Mouse (Mus musculus) hindbrain, postnatal 0 days (tissue): ENCODE measurements at regions not wholly inside any gene's neighbourhood (a gene's known extent, or its start where the extent isn't known, plus 50 kb on each side); places are given as distances from the start of the nearest gene placed in this dataset.

Experiments
- ATAC-seq: fragments of 200-750 bp; cut with Nextera tagmentation; 2 replicates; pipeline ENCODE4 v1.8.0; 2017; ENCODE audit warnings: mild to moderate bottlenecking, moderate TSS enrichment, moderate library complexity
- DNase-seq: peaks from one replicate; pipeline ENCODE4 v3.0.0-alpha.2; 2015; ENCODE audit warnings: low spot score
- H3K27ac ChIP-seq: fragments of 300-500 bp; sonication (generic); 2 replicates; pipeline ENCODE4 v1.5.1; 2014; ENCODE audit warnings: mild to moderate bottlenecking
- H3K27me3 ChIP-seq: fragments of 300-500 bp; sonication (generic); 2 replicates; pipeline ENCODE4 v1.6.1; 2014; ENCODE audit warnings: low read length, mixed read lengths; ENCODE audit not compliant: insufficient read depth
- H3K36me3 ChIP-seq: fragments of 300-500 bp; sonication (generic); 2 replicates; pipeline ENCODE4 v1.6.1; 2014; ENCODE audit warnings: low read length, mixed read lengths; ENCODE audit not compliant: insufficient read depth
- H3K4me1 ChIP-seq: fragments of 300-500 bp; sonication (generic); 2 replicates; pipeline ENCODE4 v1.6.1; 2014; ENCODE audit warnings: antibody characterized with exemption, low read length, mixed read lengths; ENCODE audit not compliant: insufficient read depth
- H3K4me2 ChIP-seq: fragments of 300-500 bp; sonication (generic); 2 replicates; pipeline ENCODE4 v1.6.1; 2014; ENCODE audit warnings: low read depth, mild to moderate bottlenecking, low read length, moderate library complexity, mixed read lengths
- H3K4me3 ChIP-seq: fragments of 300-500 bp; sonication (generic); 2 replicates; pipeline ENCODE4 v1.5.1; 2014; ENCODE audit warnings: low read length
- H3K9ac ChIP-seq: fragments of 300-500 bp; sonication (generic); replicated peaks from 2 replicates; pipeline ENCODE4 v1.6.1; 2014; ENCODE audit warnings: mild to moderate bottlenecking, low read length, moderate library complexity, mixed read lengths
- H3K9me3 ChIP-seq: fragments of 300-500 bp; sonication (generic); 2 replicates; pipeline ENCODE4 v1.6.1; 2016; ENCODE audit warnings: low read length, mixed read lengths
- CTCF ChIP-seq: IDR thresholded peaks from 2 replicates; pipeline ENCODE4 v1.5.1; 2016; ENCODE audit warnings: antibody characterized with exemption, control low read depth, low read depth
- WGBS: fragments of 180-500 bp; shearing (Covaris S2); extraction: QIAGEN DNeasy Blood & Tissue Kit; methylation state at CpG from one replicate; pipeline ENCODE4 v1.1.7; 2014; 5-methylcytosine and 5-hydroxymethylcytosine counted together

DNA sequence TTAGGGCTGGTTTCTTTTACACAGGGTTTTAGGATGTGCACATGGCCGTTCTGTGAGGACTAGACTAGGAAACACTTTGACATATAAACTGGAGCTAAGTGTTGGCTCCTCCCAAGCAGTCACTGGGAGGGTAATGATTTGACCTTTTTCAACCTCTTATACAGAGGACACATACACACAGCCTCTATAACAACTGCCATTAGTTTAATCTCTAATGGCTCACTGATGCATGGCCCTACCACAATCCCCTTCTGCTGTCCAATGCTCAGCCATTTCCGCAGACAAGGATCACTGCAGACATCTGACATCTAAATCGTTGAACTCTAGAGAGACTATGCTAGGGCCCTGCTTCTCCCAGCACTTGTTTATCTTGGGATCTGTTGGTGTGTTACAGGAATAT, 481.5 kb downstream of the Etnk1 start:
- WGBS, result 82% methylated on average over 3 of the region's 3 CpGs
- H3K9me3 ChIP-seq, result peaks cover 6% of the 10 kb centered on the region
- H3K36me3 ChIP-seq, result no peaks in the 10 kb centered on the region
- no peak overlapping the region for H3K27ac ChIP-seq
- no peaks in the 10 kb centered on the region for H3K27me3 ChIP-seq
- no peak overlapping the region for H3K4me2 ChIP-seq
- H3K9ac ChIP-seq, result no peak overlapping the region
- H3K4me1 ChIP-seq, result no peaks in the 10 kb centered on the region
- ATAC-seq (no peak), DNase-seq (no peak)
- H3K4me3 ChIP-seq, result no peak overlapping the region
- no peak for TF ChIP-seq CTCF

DNA sequence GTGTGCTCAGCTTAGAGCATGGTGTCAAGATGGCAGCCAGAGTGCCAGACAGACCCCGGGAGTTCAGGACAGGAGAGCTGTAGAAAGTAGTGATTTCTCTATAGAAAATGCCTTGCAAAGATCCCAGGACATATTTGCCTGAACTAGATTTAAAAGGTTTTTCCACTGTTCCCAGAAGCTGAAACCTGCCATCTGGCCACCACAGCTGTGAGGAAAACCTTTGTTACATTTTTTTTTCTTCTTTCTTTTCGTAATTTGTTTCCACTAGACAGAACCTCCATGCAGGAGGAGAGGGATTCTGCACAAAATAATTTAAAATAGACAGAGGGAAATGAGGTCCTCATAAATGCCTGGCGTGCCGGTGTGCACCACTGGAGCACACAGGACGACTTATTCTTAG, 489.6 kb downstream of the Etnk1 start:
- Histone ChIP-seq H3K36me3 (no peaks in the 10 kb centered on the region), H3K9ac (no peak overlapping the region), H3K4me3 (no peak overlapping the region), H3K4me1 (no peaks in the 10 kb centered on the region), H3K4me2 (no peak overlapping the region), H3K9me3 (peaks cover 6% of the 10 kb centered on the region), H3K27me3 (no peaks in the 10 kb centered on the region), H3K27ac (no peak overlapping the region)
- no peak for TF ChIP-seq CTCF
- DNase-seq (no peak), ATAC-seq (no peak)
- 68% methylated on average over 5 of the region's 5 CpGs for WGBS

DNA sequence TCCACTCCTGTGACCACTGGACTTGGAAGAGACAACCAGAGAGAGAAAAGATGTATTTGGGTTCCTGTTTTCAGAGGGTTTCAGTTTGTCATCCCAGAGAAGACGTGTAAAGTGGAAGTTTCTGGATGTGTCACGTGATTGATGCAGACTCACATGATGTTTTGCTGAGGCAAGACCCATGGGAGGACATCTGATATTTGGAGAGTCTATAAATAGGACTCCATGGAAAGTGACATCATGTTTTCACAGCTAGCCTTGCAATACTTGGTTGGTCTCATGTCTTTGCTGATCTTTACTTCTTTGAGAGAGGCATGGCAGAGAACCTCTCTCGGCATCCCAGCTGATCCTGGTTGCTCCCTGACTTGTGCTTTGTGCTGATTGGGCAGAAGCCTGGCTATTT, 493.8 kb downstream of the Etnk1 start:
- Histone ChIP-seq H3K4me3 (no peak overlapping the region), H3K27me3 (no peaks in the 10 kb centered on the region), H3K27ac (no peak overlapping the region), H3K4me2 (no peak overlapping the region), H3K36me3 (no peaks in the 10 kb centered on the region), H3K4me1 (no peaks in the 10 kb centered on the region), H3K9ac (no peak overlapping the region), H3K9me3 (no peaks in the 10 kb centered on the region)
- DNase-seq (no peak), ATAC-seq (no peak)
- WGBS, result 92% methylated on average over 3 of the region's 3 CpGs
- no peak for TF ChIP-seq CTCF

DNA sequence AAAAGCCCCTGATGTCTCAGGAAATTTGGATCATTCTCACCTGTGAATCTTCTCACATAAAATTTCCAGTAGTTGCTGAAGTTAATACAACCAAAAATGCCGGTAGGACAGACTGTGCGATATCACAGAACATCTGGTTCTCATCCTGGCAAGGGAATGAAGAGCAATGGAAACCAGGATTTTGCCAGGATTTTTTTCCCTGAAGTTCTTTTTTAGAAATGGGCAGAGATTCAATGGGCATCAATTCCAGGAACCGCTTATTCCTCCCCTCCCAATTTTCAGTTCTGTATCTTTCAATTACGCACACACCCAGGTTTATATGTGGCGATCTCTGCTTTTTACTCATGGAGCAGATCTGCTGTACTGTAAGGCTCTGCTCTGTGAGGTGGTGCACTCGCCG, 496.3 kb downstream of the Etnk1 start:
- no peak for ATAC-seq
- no peak for TF ChIP-seq CTCF
- no peak overlapping the region for H3K27ac ChIP-seq
- no peak for DNase-seq
- H3K27me3 ChIP-seq, result no peaks in the 10 kb centered on the region
- 88% methylated on average over 7 of the region's 7 CpGs for WGBS
- no peak overlapping the region for H3K4me3 ChIP-seq
- H3K4me1 ChIP-seq, result no peaks in the 10 kb centered on the region
- no peak overlapping the region for H3K4me2 ChIP-seq
- no peaks in the 10 kb centered on the region for H3K9me3 ChIP-seq
- H3K9ac ChIP-seq, result no peak overlapping the region
- no peaks in the 10 kb centered on the region for H3K36me3 ChIP-seq

DNA sequence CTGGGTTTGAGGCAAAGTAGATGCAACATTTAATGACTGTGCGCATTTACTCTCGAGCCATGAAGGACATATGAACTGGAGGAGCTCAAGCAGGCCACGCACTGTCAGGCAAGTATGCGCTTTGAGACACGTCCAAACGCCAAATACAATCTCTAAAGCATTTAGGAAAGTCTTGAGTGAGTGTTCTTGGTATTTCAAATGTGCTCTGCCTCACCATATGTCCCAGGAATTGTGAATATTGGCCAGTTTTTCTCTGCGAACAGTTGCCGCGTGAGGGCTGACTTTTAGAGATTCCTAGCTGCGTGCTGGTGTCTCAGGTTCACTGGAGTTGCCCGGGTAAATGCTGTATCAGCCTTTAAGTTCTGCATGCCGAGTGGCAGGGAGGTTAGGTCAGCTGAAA, 498.4 kb downstream of the Etnk1 start:
- no peak for TF ChIP-seq CTCF

DNA sequence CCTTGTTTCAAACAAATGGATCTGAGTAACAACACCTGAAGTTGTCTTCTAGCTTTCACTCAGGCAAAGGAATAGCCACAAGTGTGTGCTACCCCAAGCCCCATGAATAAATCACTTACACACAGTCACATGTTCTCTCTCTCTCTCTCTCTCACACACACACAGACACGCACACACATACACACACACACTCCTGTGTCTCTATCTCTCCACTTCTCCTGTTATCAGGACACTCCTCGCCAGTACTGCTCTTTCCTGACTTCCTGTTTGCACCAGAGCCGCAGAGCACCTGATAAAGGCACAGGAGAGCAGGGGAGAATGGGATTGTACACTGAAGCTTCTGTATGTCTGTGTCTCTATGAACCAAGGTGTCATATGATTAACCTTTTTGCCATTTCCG, 501.5 kb downstream of the Etnk1 start:
- H3K9ac ChIP-seq, result no peak overlapping the region
- no peak overlapping the region for H3K4me2 ChIP-seq
- H3K36me3 ChIP-seq, result no peaks in the 10 kb centered on the region
- no peaks in the 10 kb centered on the region for H3K27me3 ChIP-seq
- H3K4me1 ChIP-seq, result no peaks in the 10 kb centered on the region
- no peak overlapping the region for H3K27ac ChIP-seq
- 90% methylated on average over 4 of the region's 4 CpGs for WGBS
- H3K4me3 ChIP-seq, result no peak overlapping the region
- ATAC-seq (no peak), DNase-seq (no peak)
- no peak for TF ChIP-seq CTCF
- no peaks in the 10 kb centered on the region for H3K9me3 ChIP-seq

More for the DNA sequence above, 498.4 kb downstream of the Etnk1 start:
- H3K27ac ChIP-seq, result no peak overlapping the region
- no peak overlapping the region for H3K4me3 ChIP-seq
- no peak for DNase-seq
- no peaks in the 10 kb centered on the region for H3K4me1 ChIP-seq
- no peaks in the 10 kb centered on the region for H3K27me3 ChIP-seq
- 85% methylated on average over 12 of the region's 12 CpGs for WGBS
- H3K9ac ChIP-seq, result no peak overlapping the region
- no peak for ATAC-seq
- H3K9me3 ChIP-seq, result no peaks in the 10 kb centered on the region
- no peaks in the 10 kb centered on the region for H3K36me3 ChIP-seq
- H3K4me2 ChIP-seq, result no peak overlapping the region

DNA sequence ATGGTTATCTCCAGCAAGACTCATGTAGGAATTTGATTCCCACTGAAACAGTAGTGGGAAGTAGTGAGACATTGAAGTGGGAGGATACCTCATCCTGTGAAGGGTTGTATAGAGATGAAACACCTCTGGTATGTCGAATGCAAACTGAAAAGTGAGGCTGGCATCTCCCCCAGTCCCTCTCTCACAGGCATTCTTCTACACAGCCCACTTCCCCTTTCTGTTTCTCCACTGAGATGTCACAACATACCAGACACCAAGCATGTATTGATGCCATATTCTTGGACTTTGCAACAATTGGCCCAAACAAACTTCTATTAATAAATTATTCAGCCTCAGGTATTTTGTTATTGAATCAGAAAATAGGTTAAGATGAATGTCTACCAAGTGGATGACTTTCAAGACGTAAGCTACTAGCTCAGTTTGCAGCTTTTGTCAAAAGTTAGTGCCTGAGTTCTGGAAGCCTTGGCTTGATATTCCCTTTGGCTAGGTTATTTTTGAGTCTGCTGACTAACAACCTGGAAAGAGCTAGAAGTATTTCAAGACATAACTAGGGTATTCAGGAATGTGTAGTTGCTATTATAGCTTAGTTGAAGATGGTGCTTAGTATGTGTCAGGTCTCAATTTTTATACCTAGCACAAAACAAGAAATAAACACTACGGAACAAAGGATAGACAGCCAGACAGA, 502.6 kb downstream of the Etnk1 start:
- H3K27me3 ChIP-seq, result no peaks in the 10 kb centered on the region
- TF ChIP-seq CTCF, result no peak
- H3K4me1 ChIP-seq, result no peaks in the 10 kb centered on the region
- DNase-seq (no peak), ATAC-seq (no peak)
- 77% methylated on average over 3 of the region's 3 CpGs for WGBS
- no peaks in the 10 kb centered on the region for H3K36me3 ChIP-seq
- no peaks in the 10 kb centered on the region for H3K9me3 ChIP-seq
- no peak overlapping the region for H3K4me3 ChIP-seq
- H3K9ac ChIP-seq, result no peak overlapping the region
- H3K27ac ChIP-seq, result no peak overlapping the region
- H3K4me2 ChIP-seq, result no peak overlapping the region
